ENCODE assay signal across 21 mouse cellular contexts in genomic region chr17:37072080-37072729, GRCm38 (mm10). TPM values are rescaled to one million over a fixed set of nuclear protein-coding genes. Genes with fewer than 3 reads are reported as not detected.
DNase-seq lines count a peak whose midpoint lies in the region; ATAC-seq lines count a peak whose summit lies in the region.
"Had no signal": no experiment of that assay in that cellular context is flagged by ENCODE, and none has a peak within 500 bp of the region (broad histone marks: within the 10 kb centered on the region; RNA-seq: fewer than 3 reads in every experiment).

No protein-coding gene starts in this region.

- H3K27ac ChIP-seq in heart, embryonic 10.5 days: no peak overlapping the region
- 0 out of 2 replicates have a peak overlapping the region, but pooled peaks have one; percentile 56 for H3K27ac ChIP-seq in forebrain, embryonic 12.5 days
- peak overlapping the region; percentile 36; the same call in 1 of the 2 replicates for H3K27ac ChIP-seq in hindbrain, embryonic 15.5 days (replicated peaks)
- H3K27ac ChIP-seq in neural tube, embryonic 13.5 days (replicated peaks): peak overlapping the region; percentile 46; the same call in 1 of the 2 replicates
- H3K27ac ChIP-seq: limb, embryonic 10.5 days; liver, embryonic 15.5 days; macrophage had no signal

- 84% methylated on average over 12 of the region's 12 CpGs for WGBS in heart, embryonic 10.5 days
- 64% methylated on average over 12 of the region's 12 CpGs for WGBS in forebrain, embryonic 12.5 days
- WGBS in hindbrain, embryonic 15.5 days: 47% methylated on average over 12 of the region's 12 CpGs
- WGBS in neural tube, embryonic 13.5 days: 65% methylated on average over 12 of the region's 12 CpGs

- H3K4me2 ChIP-seq in forebrain, embryonic 12.5 days: no peak overlapping the region
- no peak overlapping the region for H3K4me2 ChIP-seq in hindbrain, embryonic 15.5 days
- no peak overlapping the region for H3K4me2 ChIP-seq in neural tube, embryonic 13.5 days
- H3K4me2 ChIP-seq: liver, embryonic 15.5 days had no signal

- no peak overlapping the region for H3K9ac ChIP-seq in forebrain, embryonic 12.5 days
- no peak overlapping the region for H3K9ac ChIP-seq in hindbrain, embryonic 15.5 days
- no peak overlapping the region for H3K9ac ChIP-seq in neural tube, embryonic 13.5 days
- H3K9ac ChIP-seq: liver, embryonic 15.5 days had no signal

- DNase-seq in heart, embryonic 10.5 days (ENCODE audit: low spot score): peak; percentile 69
- DNase-seq in heart, postnatal 36 days: no peak
- DNase-seq in lung, postnatal 4 days: no peak
- no peak for DNase-seq in cerebellum, adult 11-12 months
- DNase-seq in thymus, postnatal 14 days: no peak
- DNase-seq: cerebellum, adult 8-10 months; gastrocnemius, postnatal 36 days; kidney, adult 8-10 months; spleen, adult 18-20 months had no signal

- ATAC-seq in forebrain, embryonic 12.5 days (ENCODE audit: low FRiP score): peak; percentile 44; the same call in 1 of the 2 replicates
- ATAC-seq in hindbrain, embryonic 15.5 days (ENCODE audit: low FRiP score, low read depth): peak; percentile 40; the same call in 1 of the 2 replicates
- no peak; the same call in 1 of the 2 replicates for ATAC-seq in neural tube, embryonic 13.5 days (ENCODE audit: low read depth)

- peaks cover 76% of the 10 kb centered on the region for H3K36me3 ChIP-seq in heart, embryonic 10.5 days
- peaks cover 92% of the 10 kb centered on the region for H3K36me3 ChIP-seq in forebrain, embryonic 12.5 days (replicated peaks)
- H3K36me3 ChIP-seq in hindbrain, embryonic 15.5 days: peaks cover 89% of the 10 kb centered on the region
- H3K36me3 ChIP-seq in neural tube, embryonic 13.5 days: peaks cover 99% of the 10 kb centered on the region
- H3K36me3 ChIP-seq: liver, embryonic 15.5 days had no signal

- intact Hi-C loops in heart, postnatal 36 days (cut with DNase I): no loop called here

- H3K4me1 ChIP-seq in heart, embryonic 10.5 days: no peaks in the 10 kb centered on the region
- H3K4me1 ChIP-seq in forebrain, embryonic 12.5 days: peaks cover 19% of the 10 kb centered on the region
- 0 out of 2 replicates have a peak, but pooled peaks cover 4% of the 10 kb centered on the region for H3K4me1 ChIP-seq in hindbrain, embryonic 15.5 days (replicated peaks)
- H3K4me1 ChIP-seq in neural tube, embryonic 13.5 days (replicated peaks): 0 out of 2 replicates have a peak, but pooled peaks cover 6% of the 10 kb centered on the region
- H3K4me1 ChIP-seq: limb, embryonic 10.5 days; liver, embryonic 15.5 days had no signal

- H3K4me3 ChIP-seq in heart, embryonic 10.5 days: no peak overlapping the region
- no peak overlapping the region for H3K4me3 ChIP-seq in forebrain, embryonic 12.5 days (replicated peaks)
- no peak overlapping the region for H3K4me3 ChIP-seq in hindbrain, embryonic 15.5 days
- H3K4me3 ChIP-seq in neural tube, embryonic 13.5 days: no peak overlapping the region
- H3K4me3 ChIP-seq: limb, embryonic 10.5 days; liver, embryonic 15.5 days; myocyte had no signal

- no peaks in the 10 kb centered on the region for H3K27me3 ChIP-seq in heart, embryonic 10.5 days (ENCODE audit: insufficient read depth, poor library complexity, severe bottlenecking)
- H3K27me3 ChIP-seq in forebrain, embryonic 12.5 days: no peaks in the 10 kb centered on the region
- H3K27me3 ChIP-seq in hindbrain, embryonic 15.5 days: no peaks in the 10 kb centered on the region
- H3K27me3 ChIP-seq in neural tube, embryonic 13.5 days: no peaks in the 10 kb centered on the region
- H3K27me3 ChIP-seq: liver, embryonic 15.5 days had no signal

- H3K9me3 ChIP-seq in heart, embryonic 10.5 days: no peaks in the 10 kb centered on the region
- H3K9me3 ChIP-seq in forebrain, embryonic 12.5 days: no peaks in the 10 kb centered on the region
- H3K9me3 ChIP-seq in hindbrain, embryonic 15.5 days: no peaks in the 10 kb centered on the region
- H3K9me3 ChIP-seq in neural tube, embryonic 13.5 days: no peaks in the 10 kb centered on the region
- H3K9me3 ChIP-seq: limb, embryonic 10.5 days; liver, embryonic 15.5 days had no signal

RNA-seq across cellular contexts. Expression of gene Olfr90, which starts 16.1 kb away (rescaled TPM):
- not detected in 2 replicates for polyA plus RNA-seq in heart, embryonic 10.5 days (2016; fragmentation: Nextera tagmentation; extraction: Ambion mirVana)
- total RNA-seq in heart, postnatal 36 days (2021): not detected
- 0.06 and 0.15 TPM in 2 replicates for polyA plus RNA-seq in forebrain, embryonic 12.5 days (2016; fragmentation: Nextera tagmentation; extraction: Ambion mirVana)
- polyA plus RNA-seq in hindbrain, embryonic 15.5 days (2015; fragmentation: Nextera tagmentation; extraction: Ambion mirVana): 0.08 TPM in 1 of 2 replicates, not detected in the other
- polyA plus RNA-seq in neural tube, embryonic 13.5 days (2015; fragmentation: Nextera tagmentation; extraction: Ambion mirVana): not detected in 2 replicates
- total RNA-seq: gastrocnemius, postnatal 36 days; layer of hippocampus, adult 8-10 months had no signal
- polyA plus RNA-seq: embryonic facial prominence, embryonic 11.5 days; frontal cortex, adult 2 months; heart, embryonic 16.5 days; liver, embryonic 15.5 days; macrophage; myocyte had no signal

RNA-seq across cellular contexts. Expression of gene Olfr91, which starts 25.9 kb away (rescaled TPM):
- polyA plus RNA-seq in heart, embryonic 10.5 days (2016; fragmentation: Nextera tagmentation; extraction: Ambion mirVana): 0.15 TPM in 1 of 2 replicates, not detected in the other
- not detected for total RNA-seq in heart, postnatal 36 days (2021)
- polyA plus RNA-seq in forebrain, embryonic 12.5 days (2016; fragmentation: Nextera tagmentation; extraction: Ambion mirVana): not detected in 2 replicates
- not detected in 2 replicates for polyA plus RNA-seq in hindbrain, embryonic 15.5 days (2015; fragmentation: Nextera tagmentation; extraction: Ambion mirVana)
- polyA plus RNA-seq in neural tube, embryonic 13.5 days (2015; fragmentation: Nextera tagmentation; extraction: Ambion mirVana): not detected in 2 replicates
- total RNA-seq: gastrocnemius, postnatal 36 days; layer of hippocampus, adult 8-10 months; MEL had no signal
- polyA plus RNA-seq: embryonic facial prominence, embryonic 11.5 days; frontal cortex, adult 2 months; heart, embryonic 16.5 days; limb, embryonic 10.5 days; liver, embryonic 15.5 days; macrophage; myocyte had no signal

RNA-seq across cellular contexts. Expression of gene Gabbr1, which starts 26.4 kb away (rescaled TPM):
- 5.8 and 9.6 TPM in 2 replicates for polyA plus RNA-seq in heart, embryonic 10.5 days (2016; fragmentation: Nextera tagmentation; extraction: Ambion mirVana)
- total RNA-seq in heart, postnatal 36 days (2021): 1 to 10 TPM; 8.6 to 9.4 TPM
- 31.7 and 32.6 TPM in 2 replicates for polyA plus RNA-seq in forebrain, embryonic 12.5 days (2016; fragmentation: Nextera tagmentation; extraction: Ambion mirVana)
- polyA plus RNA-seq in hindbrain, embryonic 15.5 days (2015; fragmentation: Nextera tagmentation; extraction: Ambion mirVana): 85.2 and 86.0 TPM in 2 replicates
- 56.2 and 57.0 TPM in 2 replicates for polyA plus RNA-seq in neural tube, embryonic 13.5 days (2015; fragmentation: Nextera tagmentation; extraction: Ambion mirVana)

RNA-seq across cellular contexts. Expression of gene Olfr92, which starts 47.7 kb away (rescaled TPM):
- polyA plus RNA-seq in heart, embryonic 10.5 days (2016; fragmentation: Nextera tagmentation; extraction: Ambion mirVana): not detected in 2 replicates
- not detected for total RNA-seq in heart, postnatal 36 days (2021)
- not detected in 2 replicates for polyA plus RNA-seq in forebrain, embryonic 12.5 days (2016; fragmentation: Nextera tagmentation; extraction: Ambion mirVana)
- polyA plus RNA-seq in hindbrain, embryonic 15.5 days (2015; fragmentation: Nextera tagmentation; extraction: Ambion mirVana): not detected in 2 replicates
- polyA plus RNA-seq in neural tube, embryonic 13.5 days (2015; fragmentation: Nextera tagmentation; extraction: Ambion mirVana): not detected in 2 replicates
- total RNA-seq: gastrocnemius, postnatal 36 days; layer of hippocampus, adult 8-10 months; MEL had no signal
- polyA plus RNA-seq: embryonic facial prominence, embryonic 11.5 days; frontal cortex, adult 2 months; heart, embryonic 16.5 days; limb, embryonic 10.5 days; liver, embryonic 15.5 days; macrophage; myocyte had no signal

RNA-seq across cellular contexts. Expression of gene Mog, which starts 49.0 kb away (rescaled TPM):
- polyA plus RNA-seq in heart, embryonic 10.5 days (2016; fragmentation: Nextera tagmentation; extraction: Ambion mirVana): 0.10 and 0.14 TPM in 2 replicates
- not detected for total RNA-seq in heart, postnatal 36 days (2021)
- 1.1 and 1.2 TPM in 2 replicates for polyA plus RNA-seq in forebrain, embryonic 12.5 days (2016; fragmentation: Nextera tagmentation; extraction: Ambion mirVana)
- 2.3 TPM in 2 replicates for polyA plus RNA-seq in hindbrain, embryonic 15.5 days (2015; fragmentation: Nextera tagmentation; extraction: Ambion mirVana)
- polyA plus RNA-seq in neural tube, embryonic 13.5 days (2015; fragmentation: Nextera tagmentation; extraction: Ambion mirVana): 1.2 and 1.7 TPM in 2 replicates
- total RNA-seq: gastrocnemius, postnatal 36 days; MEL had no signal
- polyA plus RNA-seq: heart, embryonic 16.5 days; liver, embryonic 15.5 days; macrophage had no signal
